Mouse (Mus musculus) hindbrain, embryonic 11.5 days (tissue): ENCODE measurements around the gene Cfap157. TPM values are rescaled to one million over a fixed set of nuclear protein-coding genes. Genes with fewer than 3 reads are reported as not detected.

Experiments used
- ATAC-seq: fragments of 200-750 bp; cut with Nextera tagmentation; 2 replicates; pipeline ENCODE4 v1.8.0; 2017; ENCODE audit warnings: mild to moderate bottlenecking, moderate TSS enrichment, moderate library complexity; ENCODE audit not compliant: low FRiP score
- DNase-seq: peaks from one replicate; pipeline ENCODE4 v3.0.0-alpha.2; 2015; ENCODE audit warnings: low spot score
- H3K27ac ChIP-seq: fragments of 300-500 bp; sonication (generic); 2 replicates; pipeline ENCODE4 v1.5.1; 2014; ENCODE audit warnings: mild to moderate bottlenecking, low read depth, low read length
- H3K27me3 ChIP-seq: fragments of 300-500 bp; sonication (generic); 2 replicates; pipeline ENCODE4 v1.6.1; 2014; ENCODE audit warnings: mild to moderate bottlenecking, low read length, moderate library complexity, mixed read lengths; ENCODE audit not compliant: control insufficient read depth, insufficient read depth
- H3K36me3 ChIP-seq: fragments of 300-500 bp; sonication (generic); 2 replicates; pipeline ENCODE4 v1.6.1; 2014; ENCODE audit warnings: mild to moderate bottlenecking, low read length, moderate library complexity, mixed read lengths; ENCODE audit not compliant: control insufficient read depth, insufficient read depth
- H3K4me1 ChIP-seq: fragments of 300-500 bp; sonication (generic); replicated peaks from 2 replicates; pipeline ENCODE4 v1.6.1; 2014; ENCODE audit warnings: low read length, mixed read lengths; ENCODE audit not compliant: control insufficient read depth, insufficient read depth
- H3K4me2 ChIP-seq: fragments of 300-500 bp; sonication (generic); replicated peaks from 2 replicates; pipeline ENCODE4 v1.6.1; 2014; ENCODE audit warnings: mild to moderate bottlenecking, low read depth, low read length
- H3K4me3 ChIP-seq: fragments of 300-500 bp; sonication (generic); 2 replicates; pipeline ENCODE4 v1.5.1; 2014; ENCODE audit warnings: low read depth, low read length
- H3K9ac ChIP-seq: fragments of 300-500 bp; sonication (generic); 2 replicates; pipeline ENCODE4 v1.6.1; 2014; ENCODE audit warnings: low read depth, low read length
- H3K9me3 ChIP-seq: fragments of 300-500 bp; sonication (generic); 2 replicates; pipeline ENCODE4 v1.6.1; 2016; ENCODE audit warnings: low read length; ENCODE audit not compliant: control insufficient read depth
- WGBS: fragments of 180-500 bp; shearing (Covaris S2); extraction: QIAGEN DNeasy Blood & Tissue Kit; methylation state at CpG from one replicate; pipeline ENCODE4 v1.1.7; 2014; 5-methylcytosine and 5-hydroxymethylcytosine counted together
- polyA plus RNA-seq: library from polyadenylated mRNA; unstranded; fragments of >200 nt; fragmentation: Nextera tagmentation; extraction: Ambion mirVana; gene quantifications from 2 replicates; pipeline ENCODE4 v1.2.1, GENCODE M21; 2014

Cfap157 gene
- polyA plus RNA-seq = 0.80 and 0.98 TPM in 2 replicates

GRCm38 (mm10) chr2:32784048-32784681 lies at the start of gene Cfap157:
TSS of gene Cfap157 (minus strand) at chr2:32784428.
- Histone ChIP-seq H3K9ac (no peak within 1 kb of the TSS), H3K36me3 (no peaks in the 10 kb centered on the region), H3K4me3 (no peak within 1 kb of the TSS), H3K27ac (no peak within 1 kb of the TSS), H3K4me1 (no peaks in the 10 kb centered on the region), H3K9me3 (no peaks in the 10 kb centered on the region), H3K27me3 (no peaks in the 10 kb centered on the region), H3K4me2 (no peak within 1 kb of the TSS)
- WGBS = 65% methylated on average over 4 of the region's 4 CpGs
- ATAC-seq (no peak), DNase-seq (no peak)

- no peaks in the 10 kb centered on the region for H3K9me3 ChIP-seq
- 80% methylated on average over 11 of the region's 11 CpGs for WGBS
- H3K36me3 ChIP-seq = no peaks in the 10 kb centered on the region
- no peaks in the 10 kb centered on the region for H3K27me3 ChIP-seq
- H3K4me2 ChIP-seq = no peak overlapping the region
- H3K27ac ChIP-seq = no peak overlapping the region
- DNase-seq (no peak), ATAC-seq (no peak)
- H3K9ac ChIP-seq = no peak overlapping the region
- H3K4me1 ChIP-seq = no peaks in the 10 kb centered on the region; the same call in 1 of the 2 replicates
- H3K4me3 ChIP-seq = no peak overlapping the region
Observed at GRCm38 (mm10) chr2:32828979-32829676, 44.9 kb upstream of the Cfap157 start.

GRCm38 (mm10) chr2:32825796-32826195 lies 41.6 kb upstream of the Cfap157 start:
- 85% methylated on average over 6 of the region's 6 CpGs for WGBS
- H3K27me3 ChIP-seq = no peaks in the 10 kb centered on the region
- H3K4me2 ChIP-seq = no peak overlapping the region
- H3K36me3 ChIP-seq = no peaks in the 10 kb centered on the region
- DNase-seq = no peak
- no peak overlapping the region for H3K27ac ChIP-seq
- H3K4me1 ChIP-seq = peaks cover 5% of the 10 kb centered on the region
- H3K9me3 ChIP-seq = no peaks in the 10 kb centered on the region
- no peak for ATAC-seq
- no peak overlapping the region for H3K4me3 ChIP-seq
- H3K9ac ChIP-seq = no peak overlapping the region

GRCm38 (mm10) chr2:32824778-32825177 lies 40.5 kb upstream of the Cfap157 start:
- Histone ChIP-seq H3K4me1 (peaks cover 5% of the 10 kb centered on the region), H3K4me2 (no peak overlapping the region), H3K36me3 (no peaks in the 10 kb centered on the region), H3K27me3 (no peaks in the 10 kb centered on the region), H3K9ac (no peak overlapping the region), H3K9me3 (no peaks in the 10 kb centered on the region), H3K27ac (peak overlapping the region; percentile 75), H3K4me3 (no peak overlapping the region)
- 100% methylated on average over 1 of the region's 1 CpGs for WGBS
- DNase-seq = no peak
- ATAC-seq = no peak

GRCm38 (mm10) chr2:32824181-32824580 lies 40.0 kb upstream of the Cfap157 start:
- peaks cover 5% of the 10 kb centered on the region for H3K4me1 ChIP-seq
- H3K36me3 ChIP-seq = no peaks in the 10 kb centered on the region
- ATAC-seq (0 out of 2 replicates have a peak, but pooled peaks have one; percentile 54), DNase-seq (peak; percentile 51)
- H3K27me3 ChIP-seq = no peaks in the 10 kb centered on the region
- peak overlapping the region; percentile 75 for H3K27ac ChIP-seq
- 35% methylated on average over 8 of the region's 8 CpGs for WGBS
- no peak overlapping the region for H3K4me3 ChIP-seq
- H3K4me2 ChIP-seq = no peak overlapping the region
- no peaks in the 10 kb centered on the region for H3K9me3 ChIP-seq
- H3K9ac ChIP-seq = no peak overlapping the region

GRCm38 (mm10) chr2:32823579-32824154 lies 39.4 kb upstream of the Cfap157 start:
- Histone ChIP-seq H3K36me3 (no peaks in the 10 kb centered on the region), H3K9me3 (no peaks in the 10 kb centered on the region), H3K27ac (peak overlapping the region; percentile 75), H3K4me1 (peaks cover 5% of the 10 kb centered on the region), H3K27me3 (no peaks in the 10 kb centered on the region), H3K4me2 (no peak overlapping the region), H3K9ac (no peak overlapping the region; the same call in 1 of the 2 replicates), H3K4me3 (no peak overlapping the region)
- ATAC-seq (no peak), DNase-seq (no peak)
- WGBS = 61% methylated on average over 8 of the region's 8 CpGs

GRCm38 (mm10) chr2:32823153-32823552 lies 38.9 kb upstream of the Cfap157 start:
- H3K4me1 ChIP-seq = peaks cover 5% of the 10 kb centered on the region
- WGBS = 39% methylated on average over 11 of the region's 11 CpGs
- H3K36me3 ChIP-seq = no peaks in the 10 kb centered on the region
- peak overlapping the region; percentile 75 for H3K27ac ChIP-seq
- no peaks in the 10 kb centered on the region for H3K27me3 ChIP-seq
- H3K4me3 ChIP-seq = no peak overlapping the region
- H3K4me2 ChIP-seq = no peak overlapping the region
- ATAC-seq (no peak), DNase-seq (no peak)
- H3K9me3 ChIP-seq = no peaks in the 10 kb centered on the region
- no peak overlapping the region; the same call in none of the 2 replicates for H3K9ac ChIP-seq

GRCm38 (mm10) chr2:32822643-32823042 lies 38.4 kb upstream of the Cfap157 start:
- ATAC-seq = no peak
- peaks cover 5% of the 10 kb centered on the region for H3K4me1 ChIP-seq
- no peak overlapping the region; the same call in 1 of the 2 replicates for H3K9ac ChIP-seq
- H3K9me3 ChIP-seq = no peaks in the 10 kb centered on the region
- H3K27me3 ChIP-seq = no peaks in the 10 kb centered on the region
- 76% methylated on average over 6 of the region's 6 CpGs for WGBS
- no peak overlapping the region for H3K4me2 ChIP-seq
- no peaks in the 10 kb centered on the region for H3K36me3 ChIP-seq
- DNase-seq = no peak
- H3K4me3 ChIP-seq = no peak overlapping the region
- H3K27ac ChIP-seq = peak overlapping the region; percentile 75; the same call in 1 of the 2 replicates
